Mouse (Mus musculus) CH12.LX (cell line): Measurements from ENCODE around the gene Cox8a. TPM values are rescaled to one million over a fixed set of nuclear protein-coding genes. Genes with fewer than 3 reads are reported as not detected.

Source experiments
- DNase-seq: peaks from one replicate; pipeline ENCODE4 v3.0.0-alpha.2; 2013; ENCODE audit errors: extremely low read depth
- H3K27ac ChIP-seq: 2 replicates; pipeline ENCODE4 v1.5.1; 2012; ENCODE audit warnings: low read depth, mild to moderate bottlenecking, control low read depth, moderate library complexity; ENCODE audit not compliant: insufficient read depth
- H3K27me3 ChIP-seq: replicated peaks from 2 replicates; pipeline ENCODE3; 2012; ENCODE audit warnings: inconsistent platforms
- H3K36me3 ChIP-seq, 2 experiments: replicated peaks in 1 of 2; 2 replicates each; pipeline versions ENCODE3 to v1.6.1; 2012; ENCODE audit warnings: inconsistent platforms in 1 of 2, low read length in 1 of 2, mild to moderate bottlenecking in 1 of 2, mixed read lengths in 1 of 2, moderate library complexity in 1 of 2; ENCODE audit not compliant: control insufficient read depth in 1 of 2, insufficient read depth in 1 of 2
- H3K4me1 ChIP-seq, 2 experiments: 2 replicates each; pipeline ENCODE4 v1.6.1; 2012; ENCODE audit warnings: inconsistent platforms in 1 of 2, moderate library complexity in 1 of 2; ENCODE audit not compliant: insufficient read depth in 2 of 2, control insufficient read depth in 1 of 2
- H3K4me2 ChIP-seq: 2 replicates; pipeline ENCODE4 v1.6.1; 2012; ENCODE audit warnings: low read depth, mild to moderate bottlenecking, control low read depth; ENCODE audit not compliant: poor library complexity, insufficient read depth, severe bottlenecking
- H3K4me3 ChIP-seq, 3 experiments: fragments of 150-350 bp in 1 of 3; sonication (generic) in 1 of 3; replicated peaks in 1 of 3; 2 replicates each; pipeline versions ENCODE3 to v1.5.1; 2011 to 2012; ENCODE audit warnings: low read depth in 2 of 3, low read length in 2 of 3, mild to moderate bottlenecking in 2 of 3, moderate library complexity in 2 of 3, control low read depth in 1 of 3, improper control_type of control experiment in 1 of 3, inconsistent platforms in 1 of 3, mixed read lengths in 1 of 3; ENCODE audit not compliant: poor library complexity in 1 of 3
- H3K79me2 ChIP-seq: replicated peaks from 2 replicates; pipeline ENCODE4 v1.6.1; 2012; ENCODE audit warnings: mild to moderate bottlenecking, moderate library complexity; ENCODE audit not compliant: control insufficient read depth, poor library complexity, insufficient read depth, severe bottlenecking; ENCODE audit errors: extremely low read depth
- H3K9ac ChIP-seq: 2 replicates; pipeline ENCODE4 v1.6.1; 2012; ENCODE audit warnings: low read depth, mild to moderate bottlenecking, control low read depth, moderate library complexity; ENCODE audit not compliant: insufficient read depth
- H3K9me3 ChIP-seq: replicated peaks from 2 replicates; pipeline ENCODE3; 2012; ENCODE audit warnings: low read length, inconsistent platforms, mixed read lengths
- CHD1 ChIP-seq: IDR thresholded peaks from 2 replicates; pipeline ENCODE4 v1.6.1; 2012; ENCODE audit warnings: low read depth, low read length, improper control_type of control experiment, inconsistent platforms
- CHD2 ChIP-seq: IDR thresholded peaks from 2 replicates; pipeline ENCODE4 v1.6.1; 2011; ENCODE audit warnings: low read length, improper control_type of control experiment
- CTCF ChIP-seq, 2 experiments: IDR thresholded peaks in 1 of 2; conservative IDR thresholded peaks in 1 of 2; 2 replicates each; pipeline ENCODE4 v1.5.1; 2011 to 2012; ENCODE audit warnings: low read depth in 2 of 2, low read length in 2 of 2, improper control_type of control experiment in 1 of 2, inconsistent platforms in 1 of 2, mild to moderate bottlenecking in 1 of 2, moderate library complexity in 1 of 2
- E2F4 ChIP-seq: IDR thresholded peaks from 2 replicates; pipeline ENCODE4 v1.6.1; 2011; ENCODE audit warnings: low read depth, low read length, improper control_type of control experiment; ENCODE audit not compliant: insufficient replicate concordance
- EP300 ChIP-seq: IDR thresholded peaks from 2 replicates; pipeline ENCODE4 v1.6.1; 2011; ENCODE audit warnings: low read length, improper control_type of control experiment
- ETS1 ChIP-seq: conservative IDR thresholded peaks from 2 replicates; pipeline ENCODE4 v1.6.1; 2012; ENCODE audit warnings: low read depth, mild to moderate bottlenecking, inconsistent platforms, low read length, improper control_type of control experiment, moderate library complexity
- HCFC1 ChIP-seq: IDR thresholded peaks from 2 replicates; pipeline ENCODE4 v1.6.1; 2012; ENCODE audit warnings: low read depth, mild to moderate bottlenecking, inconsistent platforms, low read length, improper control_type of control experiment
- IRF4 ChIP-seq: IDR thresholded peaks from 2 replicates; pipeline ENCODE4 v1.6.1; 2014; ENCODE audit warnings: low read depth, mild to moderate bottlenecking, inconsistent platforms, low read length, improper control_type of control experiment
- KAT2A ChIP-seq: IDR thresholded peaks from 2 replicates; pipeline ENCODE4 v1.6.1; 2012; ENCODE audit warnings: low read length, improper control_type of control experiment, inconsistent platforms; ENCODE audit not compliant: insufficient replicate concordance
- MAFK ChIP-seq: IDR thresholded peaks from 2 replicates; pipeline ENCODE4 v1.6.1; 2011; ENCODE audit warnings: low read length, improper control_type of control experiment; ENCODE audit not compliant: insufficient replicate concordance
- MAX ChIP-seq: IDR thresholded peaks from 2 replicates; pipeline ENCODE4 v1.6.1; 2011; ENCODE audit warnings: low read length, improper control_type of control experiment
- MEF2A ChIP-seq: IDR thresholded peaks from 2 replicates; pipeline ENCODE4 v1.6.1; 2014; ENCODE audit warnings: low read depth, mild to moderate bottlenecking, inconsistent platforms, low read length, improper control_type of control experiment, borderline replicate concordance
- MXI1 ChIP-seq: IDR thresholded peaks from 2 replicates; pipeline ENCODE4 v1.6.1; 2011; ENCODE audit warnings: mild to moderate bottlenecking, low read depth, low read length, improper control_type of control experiment
- MYC ChIP-seq: IDR thresholded peaks from 2 replicates; pipeline ENCODE4 v1.6.1; 2011; ENCODE audit warnings: low read depth, mild to moderate bottlenecking, improper control_type of control experiment, low read length
- NRF1 ChIP-seq: IDR thresholded peaks from 2 replicates; pipeline ENCODE4 v1.6.1; 2014; ENCODE audit warnings: low read depth, mild to moderate bottlenecking, inconsistent platforms, low read length, improper control_type of control experiment, moderate library complexity
- POLR2AphosphoS2 ChIP-seq: IDR thresholded peaks from 2 replicates; pipeline ENCODE4 v1.6.1; 2011; ENCODE audit warnings: low read depth, low read length, improper control_type of control experiment
- RAD21 ChIP-seq: IDR thresholded peaks from 2 replicates; pipeline ENCODE4 v1.6.1; 2011; ENCODE audit warnings: low read depth, mild to moderate bottlenecking, low read length, improper control_type of control experiment, moderate library complexity
- SIN3A ChIP-seq: IDR thresholded peaks from 2 replicates; pipeline ENCODE4 v1.6.1; 2012; ENCODE audit warnings: low read length, improper control_type of control experiment, inconsistent platforms
- SMC3 ChIP-seq: IDR thresholded peaks from 2 replicates; pipeline ENCODE4 v1.6.1; 2011; ENCODE audit warnings: low read depth, low read length, improper control_type of control experiment
- TCF12 ChIP-seq: IDR thresholded peaks from 2 replicates; pipeline ENCODE4 v1.6.1; 2014; ENCODE audit warnings: low read depth, mild to moderate bottlenecking, inconsistent platforms, low read length, improper control_type of control experiment
- ZC3H11A ChIP-seq: IDR thresholded peaks from 2 replicates; pipeline ENCODE4 v1.6.1; 2012; ENCODE audit warnings: low read depth, mild to moderate bottlenecking, inconsistent platforms, low read length, improper control_type of control experiment
- dilution Hi-C: fragments of 300-500 bp; cut with MboI; formaldehyde crosslinking; loops from 2 replicates; pipeline ENCODE4 v1.14.3; 2020; ENCODE audit warnings: low sequenced_read_pairs; ENCODE audit not compliant: extremely low pct_unique_long_range_greater_than_20kb, extremely low pct_ligation_motif_present
- in situ Hi-C: fragments of 300-500 bp; cut with MboI; formaldehyde crosslinking; loops from 3 replicates; pipeline ENCODE4 v1.14.3; 2019; ENCODE audit warnings: low sequenced_read_pairs, low pct_ligation_motif_present, low pct_unique_long_range_greater_than_20kb, mixed read lengths
- polyA plus RNA-seq: library from polyadenylated mRNA; unstranded; fragments of >175 nt; gene quantifications from 2 replicates; pipeline ENCODE4 v1.2.1, GENCODE M21; 2012; ENCODE audit warnings: low read depth; ENCODE audit not compliant: insufficient read length
- total RNA-seq, 2 experiments: library from RNA; depleted of rRNA; stranded (reverse); fragments of 300-350 nt in 1 of 2; fragments of >200 nt in 1 of 2; gene quantifications; 2 replicates each; pipeline ENCODE4 v1.2.3; 2012 to 2014

The Cox8a gene
- total and polyA plus RNA-seq, 3 experiments: 326 to 896 (median 822) TPM

- Histone ChIP-seq H3K27me3 (no peaks in the 10 kb centered on the region), H3K36me3 (peaks cover 35 to 82% of the 10 kb centered on the region in 2 experiments), H3K79me2 (peaks cover 24% of the 10 kb centered on the region), H3K27ac (no peak overlapping the region), H3K9ac (no peak overlapping the region), H3K4me1 (peaks cover 21 to 52% of the 10 kb centered on the region in 2 experiments), H3K9me3 (no peaks in the 10 kb centered on the region), H3K4me2 (no peak overlapping the region), H3K4me3 (no peak overlapping the region)
- in situ Hi-C loops (loop anchor here (5.0 kb wide), 1 partner anchor 113 kb away; no protein-coding TSS in a partner anchor), dilution Hi-C loops (no loop called here)
- TF ChIP-seq E2F4: no peak
- peak; percentile 88 for TF ChIP-seq SMC3
- TF ChIP-seq MAFK: no peak
- no peak for TF ChIP-seq MAX
- TF ChIP-seq ZC3H11A: no peak
- peak; percentile 54 to 96 for TF ChIP-seq CTCF (conservative IDR thresholded peaks at IDR 0.05 in 1 of 2, IDR thresholded peaks at IDR 0.05 in 1 of 2; ENCODE audit: low read depth in 2 of 2, low read length in 2 of 2)
- no peak for TF ChIP-seq NRF1
- 0 out of 2 replicates have a peak, but pooled peaks have one; percentile 24 for TF ChIP-seq CHD2
- no peak for TF ChIP-seq ETS1
- peak; percentile 96 for TF ChIP-seq IRF4
- peak; percentile 52; the same call in 1 of the 2 replicates for TF ChIP-seq MYC
- TF ChIP-seq SIN3A: peak; percentile 35; the same call in 1 of the 2 replicates
- peak; percentile 56 for TF ChIP-seq EP300
- TF ChIP-seq TCF12: no peak
- TF ChIP-seq MEF2A: no peak
- peak; percentile 90 for TF ChIP-seq RAD21
- TF ChIP-seq MXI1: no peak
- TF ChIP-seq POLR2AphosphoS2: no peak
- DNase-seq: peak; percentile 79
Observed at GRCm38 (mm10) chr19:7234537-7235221, 17.3 kb upstream of the Cox8a start.

DNA sequence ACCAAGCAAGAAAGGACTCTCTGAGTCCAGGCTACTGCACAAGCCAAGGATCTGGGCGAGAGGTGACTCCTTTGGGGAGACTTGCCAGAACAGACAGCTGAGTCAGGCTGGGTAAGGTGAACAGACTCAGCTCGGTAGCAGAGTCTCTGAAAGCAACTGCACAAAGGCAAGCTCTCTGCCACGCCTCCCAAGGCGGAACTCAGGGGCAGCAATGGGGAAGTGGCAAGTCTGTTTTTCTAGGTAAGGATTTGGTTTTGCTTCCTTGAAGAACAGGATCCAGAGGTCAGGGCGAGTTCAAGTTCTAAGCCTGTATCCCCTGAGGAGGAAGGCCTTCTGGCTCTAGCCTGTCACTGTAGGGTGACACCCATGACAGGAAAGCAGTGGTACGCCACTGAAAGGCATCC, 9.1 kb upstream of the Cox8a start:
- dilution Hi-C loops: no loop called here
- peaks cover 48 to 72% of the 10 kb centered on the region in 2 experiments for H3K36me3 ChIP-seq
- H3K9ac ChIP-seq: no peak overlapping the region
- no peaks in the 10 kb centered on the region for H3K27me3 ChIP-seq
- no peak overlapping the region for H3K4me3 ChIP-seq
- H3K4me1 ChIP-seq: peaks cover 0 to 28% of the 10 kb centered on the region in 2 experiments; a peak in 2 of 4 replicates
- no peaks in the 10 kb centered on the region for H3K9me3 ChIP-seq
- TF ChIP-seq CHD1 (no peak), KAT2A (no peak), HCFC1 (no peak)
- H3K4me2 ChIP-seq: no peak overlapping the region
- H3K79me2 ChIP-seq: no peaks in the 10 kb centered on the region
- DNase-seq: peak; percentile 44
- no peak overlapping the region for H3K27ac ChIP-seq
- in situ Hi-C loops: no loop called here
